Mouse (Mus musculus): ENCODE data around the gene Rrp15.

GRCm38 (mm10) chr1:186733052-186733451 lies 16.1 kb downstream of the Rrp15 start:
- TF ChIP-seq CTCF (conservative IDR thresholded peaks at IDR 0.05; ENCODE audit: low read length) (no peak), NANOG (IDR thresholded peaks at IDR 0.05; ENCODE audit: borderline replicate concordance, low read length) (no peak), POU5F1 (IDR thresholded peaks at IDR 0.05; ENCODE audit: borderline replicate concordance, low read length) (no peak)
